Mouse (Mus musculus): ENCODE results near the gene Ppa1. TPM values are rescaled to one million over a fixed set of nuclear protein-coding genes. Genes with fewer than 3 reads are reported as not detected.

Ppa1 gene
- total and polyA plus RNA-seq, 3 experiments = 178 to 337 (median 249) TPM

DNA sequence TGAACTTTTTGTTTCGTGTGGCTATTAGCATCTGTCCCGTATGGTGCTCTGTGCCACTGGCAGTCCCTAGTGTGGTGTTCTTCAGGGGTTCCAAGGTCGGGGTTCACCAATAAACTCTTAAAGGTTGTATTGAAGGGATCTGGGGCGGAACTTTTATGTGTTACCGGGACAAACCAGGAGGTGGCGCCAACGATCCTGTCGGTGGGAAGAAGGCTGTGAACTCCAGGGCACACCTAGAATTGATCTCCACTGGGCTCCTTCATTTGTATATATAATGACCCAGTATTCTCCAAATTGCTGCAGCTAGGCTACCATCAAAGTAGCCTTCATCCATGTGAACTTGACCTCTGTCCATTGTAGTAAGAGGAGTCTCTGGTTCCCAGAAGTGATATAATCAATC lies 42.5 kb upstream of the Ppa1 start:
- in situ Hi-C loops (cut with MboI; ENCODE audit: low pct_ligation_motif_present, low pct_unique_long_range_greater_than_20kb, low sequenced_read_pairs) = loop anchor here (5.0 kb wide), 1 partner anchor 56 kb away; no protein-coding TSS in a partner anchor
- TF ChIP-seq CTCF (conservative IDR thresholded peaks at IDR 0.05 in 1 of 2, IDR thresholded peaks at IDR 0.05 in 1 of 2; ENCODE audit: low read depth in 2 of 2, low read length in 2 of 2) (peak; percentile 75 to 84), TCF12 (IDR thresholded peaks at IDR 0.05; ENCODE audit: low read depth, low read length) (no peak), RAD21 (IDR thresholded peaks at IDR 0.05; ENCODE audit: low read depth, low read length) (peak; percentile 70), POLR2A (IDR thresholded peaks at IDR 0.05; ENCODE audit: low read depth, low read length) (no peak), NELFE (IDR thresholded peaks at IDR 0.05; ENCODE audit: low read depth, low read length) (0 out of 2 replicates have a peak, but pooled peaks have one; percentile 12), ELF1 (IDR thresholded peaks at IDR 0.05; ENCODE audit: low read depth, low read length) (0 out of 2 replicates have a peak, but pooled peaks have one; percentile 19), SMC3 (IDR thresholded peaks at IDR 0.05; ENCODE audit: low read depth, low read length) (peak; percentile 85)
- DNase-seq (ENCODE audit: extremely low read depth) = peak; percentile 73
- no peak overlapping the region for H3K4me3 ChIP-seq (replicated peaks in 1 of 3; ENCODE audit: low read depth in 2 of 3, low read length in 2 of 3, poor library complexity in 1 of 3)
- H3K36me3 ChIP-seq (replicated peaks in 1 of 2; ENCODE audit: control insufficient read depth in 1 of 2, insufficient read depth in 1 of 2, low read length in 1 of 2) = no peaks in the 10 kb centered on the region
- H3K9me3 ChIP-seq (replicated peaks; ENCODE audit: low read length) = peaks cover 1% of the 10 kb centered on the region
- no peaks in the 10 kb centered on the region for H3K79me2 ChIP-seq (replicated peaks; ENCODE audit: control insufficient read depth, extremely low read depth, insufficient read depth, poor library complexity, severe bottlenecking)
- dilution Hi-C loops (cut with MboI; ENCODE audit: extremely low pct_ligation_motif_present, extremely low pct_unique_long_range_greater_than_20kb, low sequenced_read_pairs) = no loop called here
- H3K4me1 ChIP-seq (ENCODE audit: control insufficient read depth in 1 of 2, insufficient read depth in 2 of 2) = peaks cover 9 to 34% of the 10 kb centered on the region in 2 experiments; a peak in 3 of 4 replicates
- H3K9ac ChIP-seq (ENCODE audit: insufficient read depth, low read depth) = no peak overlapping the region
- H3K27me3 ChIP-seq (replicated peaks) = peaks cover 2% of the 10 kb centered on the region
- H3K4me2 ChIP-seq (ENCODE audit: insufficient read depth, low read depth, poor library complexity, severe bottlenecking) = no peak overlapping the region
- H3K27ac ChIP-seq (ENCODE audit: insufficient read depth, low read depth) = no peak overlapping the region

GRCm38 (mm10) chr10:61608233-61608632 lies 40.1 kb upstream of the Ppa1 start:
- no peak overlapping the region for H3K9ac ChIP-seq (ENCODE audit: insufficient read depth, low read depth)
- no peaks in the 10 kb centered on the region for H3K36me3 ChIP-seq (replicated peaks in 1 of 2; ENCODE audit: control insufficient read depth in 1 of 2, insufficient read depth in 1 of 2, low read length in 1 of 2)
- H3K4me3 ChIP-seq (replicated peaks in 1 of 3; ENCODE audit: low read depth in 2 of 3, low read length in 2 of 3, poor library complexity in 1 of 3) = no peak overlapping the region
- dilution Hi-C loops (cut with MboI; ENCODE audit: extremely low pct_ligation_motif_present, extremely low pct_unique_long_range_greater_than_20kb, low sequenced_read_pairs) (no loop called here), in situ Hi-C loops (cut with MboI; ENCODE audit: low pct_ligation_motif_present, low pct_unique_long_range_greater_than_20kb, low sequenced_read_pairs) (loop anchor here (5.0 kb wide), 1 partner anchor 54 kb away; no protein-coding TSS in a partner anchor)
- peaks cover 8% of the 10 kb centered on the region for H3K9me3 ChIP-seq (replicated peaks; ENCODE audit: low read length)
- TF ChIP-seq ZC3H11A (IDR thresholded peaks at IDR 0.05; ENCODE audit: low read depth, low read length) (no peak), MXI1 (IDR thresholded peaks at IDR 0.05; ENCODE audit: low read depth, low read length) (no peak), MAFK (IDR thresholded peaks at IDR 0.05; ENCODE audit: insufficient replicate concordance, low read length) (no peak), KAT2A (IDR thresholded peaks at IDR 0.05; ENCODE audit: insufficient replicate concordance, low read length) (no peak), ZMIZ1 (IDR thresholded peaks at IDR 0.05; ENCODE audit: low read depth, low read length) (no peak), HCFC1 (IDR thresholded peaks at IDR 0.05; ENCODE audit: low read depth, low read length) (no peak), IRF4 (IDR thresholded peaks at IDR 0.05; ENCODE audit: low read depth, low read length) (no peak), CHD1 (IDR thresholded peaks at IDR 0.05; ENCODE audit: low read depth, low read length) (no peak), BHLHE40 (IDR thresholded peaks at IDR 0.05; ENCODE audit: low read depth, low read length) (no peak), SMC3 (IDR thresholded peaks at IDR 0.05; ENCODE audit: low read depth, low read length) (no peak), RAD21 (IDR thresholded peaks at IDR 0.05; ENCODE audit: low read depth, low read length) (no peak), MAX (IDR thresholded peaks at IDR 0.05; ENCODE audit: low read length) (no peak)
- H3K27ac ChIP-seq (ENCODE audit: insufficient read depth, low read depth) = no peak overlapping the region
- H3K4me2 ChIP-seq (ENCODE audit: insufficient read depth, low read depth, poor library complexity, severe bottlenecking) = no peak overlapping the region
- H3K79me2 ChIP-seq (replicated peaks; ENCODE audit: control insufficient read depth, extremely low read depth, insufficient read depth, poor library complexity, severe bottlenecking) = no peaks in the 10 kb centered on the region
- peaks cover 9 to 25% of the 10 kb centered on the region in 2 experiments; a peak in 3 of 4 replicates for H3K4me1 ChIP-seq (ENCODE audit: control insufficient read depth in 1 of 2, insufficient read depth in 2 of 2)
- peaks cover 2% of the 10 kb centered on the region for H3K27me3 ChIP-seq (replicated peaks)
- no peak for DNase-seq (ENCODE audit: extremely low read depth)

Data from CH12.LX (cell line).